Mouse (Mus musculus) kidney, embryonic 16.5 days (tissue): Measurements from ENCODE around the gene Zfp36. TPM values are rescaled to one million over a fixed set of nuclear protein-coding genes. Genes with fewer than 3 reads are reported as not detected.

ENCODE experiments used
- ATAC-seq: fragments of 200-750 bp; cut with Nextera tagmentation; 2 replicates; pipeline ENCODE4 v1.8.0; 2017; ENCODE audit warnings: moderate TSS enrichment; ENCODE audit not compliant: low FRiP score, low TSS enrichment
- H3K27ac ChIP-seq: fragments of 300-500 bp; sonication (generic); 2 replicates; pipeline ENCODE4 v1.5.1; 2014; ENCODE audit warnings: low read length
- H3K27me3 ChIP-seq: fragments of 300-500 bp; sonication (generic); 2 replicates; pipeline ENCODE4 v1.6.1; 2014; ENCODE audit warnings: low read length, control low read depth, mixed read lengths; ENCODE audit not compliant: insufficient read depth
- H3K36me3 ChIP-seq: fragments of 300-500 bp; sonication (generic); 2 replicates; pipeline ENCODE4 v1.6.1; 2014; ENCODE audit warnings: low read length, control low read depth, mixed read lengths; ENCODE audit not compliant: insufficient read depth
- H3K4me1 ChIP-seq: fragments of 300-500 bp; sonication (generic); 2 replicates; pipeline ENCODE4 v1.6.1; 2014; ENCODE audit warnings: low read length, control low read depth, mixed read lengths; ENCODE audit not compliant: insufficient read depth
- H3K4me2 ChIP-seq: fragments of 300-500 bp; sonication (generic); replicated peaks from 2 replicates; pipeline ENCODE4 v1.6.1; 2014; ENCODE audit warnings: low read depth, low read length
- H3K4me3 ChIP-seq: fragments of 300-500 bp; sonication (generic); 2 replicates; pipeline ENCODE4 v1.5.1; 2014; ENCODE audit warnings: mild to moderate bottlenecking, low read length
- H3K9ac ChIP-seq: fragments of 300-500 bp; sonication (generic); replicated peaks from 2 replicates; pipeline ENCODE4 v1.6.1; 2014; ENCODE audit warnings: low read length
- H3K9me3 ChIP-seq: fragments of 300-500 bp; sonication (generic); 2 replicates; pipeline ENCODE4 v1.6.1; 2016; ENCODE audit warnings: low read length, control low read depth
- WGBS: fragments of 180-500 bp; shearing (Covaris S2); extraction: QIAGEN DNeasy Blood & Tissue Kit; methylation state at CpG from one replicate; pipeline ENCODE4 v1.1.7; 2014; 5-methylcytosine and 5-hydroxymethylcytosine counted together
- polyA plus RNA-seq: library from polyadenylated mRNA; unstranded; fragments of >200 nt; fragmentation: Nextera tagmentation; extraction: Ambion mirVana; gene quantifications from 2 replicates; pipeline ENCODE4 v1.2.1, GENCODE M21; 2015

The Zfp36 gene
- polyA plus RNA-seq, 1 experiment from 2014 or later, result 16.1 TPM

DNA sequence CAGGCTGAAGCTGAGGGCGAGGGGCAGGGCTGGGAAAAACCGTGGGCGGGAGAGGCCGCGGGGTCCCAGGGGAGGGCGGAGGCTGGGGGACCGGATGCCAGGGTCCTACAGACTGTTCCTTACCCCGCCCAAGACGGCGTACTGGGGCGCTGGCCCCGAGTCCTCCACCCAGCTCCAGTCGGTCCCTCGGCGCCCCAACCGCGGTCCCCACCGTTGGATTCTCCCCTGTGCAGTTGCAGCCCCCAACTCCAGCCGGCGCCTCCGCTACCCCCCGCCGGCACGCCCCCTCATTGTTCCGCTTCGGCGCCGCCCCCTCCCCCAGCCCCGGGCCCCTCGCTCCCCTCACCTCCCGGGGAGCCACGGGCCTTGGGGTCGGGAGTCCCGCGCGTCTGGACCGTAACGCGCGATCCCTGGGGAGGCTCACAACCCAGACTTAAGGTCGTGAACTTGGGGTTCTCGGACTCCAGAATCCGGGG, 8.5 kb downstream of the Zfp36 start:
- no peaks in the 10 kb centered on the region for H3K9me3 ChIP-seq
- ATAC-seq, result peak; percentile 10
- H3K27ac ChIP-seq, result peak overlapping the region; percentile 97
- peak overlapping the region; percentile 92 for H3K4me3 ChIP-seq
- H3K36me3 ChIP-seq, result peaks cover 36% of the 10 kb centered on the region
- H3K9ac ChIP-seq, result peak overlapping the region; percentile 95
- H3K4me2 ChIP-seq, result peak overlapping the region; percentile 85
- under 1% methylated on average over 39 of the region's 43 CpGs for WGBS
- H3K4me1 ChIP-seq, result peaks cover 45% of the 10 kb centered on the region
- H3K27me3 ChIP-seq, result no peaks in the 10 kb centered on the region

DNA sequence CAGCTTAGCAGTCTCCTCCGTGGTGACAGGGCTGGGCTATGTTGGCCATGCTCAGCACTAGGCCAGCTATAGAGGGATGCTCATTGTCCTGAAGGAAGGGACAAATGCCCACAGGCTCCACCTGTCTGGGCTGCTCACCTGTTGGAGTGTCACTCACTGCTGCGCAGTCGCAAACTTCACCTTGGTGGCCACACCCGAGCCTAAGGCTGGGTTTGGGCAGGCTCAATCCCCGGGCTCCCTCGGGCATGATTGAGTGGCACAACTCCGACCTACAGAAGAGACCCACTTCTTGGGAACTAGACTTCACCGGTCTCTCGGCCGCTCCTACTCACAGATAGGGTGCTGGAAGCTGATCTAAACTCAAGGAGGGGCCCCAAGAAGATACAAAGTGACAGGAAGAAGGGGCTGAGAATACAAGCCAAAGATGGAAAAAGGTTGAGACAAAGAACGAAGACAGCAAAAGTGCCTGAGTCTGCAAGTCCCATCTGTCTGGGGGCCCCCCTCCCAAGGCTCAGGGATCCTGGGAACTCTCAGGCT, 9.0 kb downstream of the Zfp36 start:
- Histone ChIP-seq H3K27me3 (no peaks in the 10 kb centered on the region), H3K36me3 (peaks cover 38% of the 10 kb centered on the region), H3K4me3 (peak overlapping the region; percentile 92), H3K9me3 (no peaks in the 10 kb centered on the region), H3K4me1 (peaks cover 43% of the 10 kb centered on the region), H3K27ac (peak overlapping the region; percentile 97), H3K4me2 (peak overlapping the region; percentile 85), H3K9ac (peak overlapping the region; percentile 95)
- WGBS, result 2% methylated on average over 11 of the region's 11 CpGs
- no peak for ATAC-seq

- Histone ChIP-seq H3K4me3 (peak overlapping the region; percentile 92), H3K9ac (peak overlapping the region; percentile 95), H3K27ac (no peak overlapping the region), H3K27me3 (no peaks in the 10 kb centered on the region), H3K9me3 (no peaks in the 10 kb centered on the region), H3K4me2 (peak overlapping the region; percentile 85), H3K4me1 (peaks cover 36% of the 10 kb centered on the region), H3K36me3 (peaks cover 44% of the 10 kb centered on the region)
- 91% methylated on average over 14 of the region's 14 CpGs for WGBS
- ATAC-seq, result no peak
Measured at GRCm38 (mm10) chr7:28370051-28370450, 10.0 kb downstream of the Zfp36 start.

- no peaks in the 10 kb centered on the region for H3K9me3 ChIP-seq
- H3K27ac ChIP-seq, result no peak overlapping the region
- peaks cover 58% of the 10 kb centered on the region for H3K36me3 ChIP-seq
- H3K9ac ChIP-seq, result no peak overlapping the region
- WGBS, result 95% methylated on average over 16 of the region's 16 CpGs
- H3K4me2 ChIP-seq, result no peak overlapping the region
- no peak for ATAC-seq
- no peaks in the 10 kb centered on the region for H3K27me3 ChIP-seq
- H3K4me1 ChIP-seq, result peaks cover 21% of the 10 kb centered on the region
- no peak overlapping the region for H3K4me3 ChIP-seq
Measured at GRCm38 (mm10) chr7:28368276-28368920, 11.7 kb downstream of the Zfp36 start.

- H3K9ac ChIP-seq, result no peak overlapping the region
- WGBS, result 90% methylated on average over 16 of the region's 16 CpGs
- H3K9me3 ChIP-seq, result no peaks in the 10 kb centered on the region
- no peak for ATAC-seq
- peaks cover 21% of the 10 kb centered on the region for H3K4me1 ChIP-seq
- H3K4me2 ChIP-seq, result no peak overlapping the region
- H3K27ac ChIP-seq, result no peak overlapping the region
- H3K4me3 ChIP-seq, result no peak overlapping the region
- H3K36me3 ChIP-seq, result peaks cover 59% of the 10 kb centered on the region
- no peaks in the 10 kb centered on the region for H3K27me3 ChIP-seq
Measured at GRCm38 (mm10) chr7:28367663-28368275, 12.3 kb downstream of the Zfp36 start.

DNA sequence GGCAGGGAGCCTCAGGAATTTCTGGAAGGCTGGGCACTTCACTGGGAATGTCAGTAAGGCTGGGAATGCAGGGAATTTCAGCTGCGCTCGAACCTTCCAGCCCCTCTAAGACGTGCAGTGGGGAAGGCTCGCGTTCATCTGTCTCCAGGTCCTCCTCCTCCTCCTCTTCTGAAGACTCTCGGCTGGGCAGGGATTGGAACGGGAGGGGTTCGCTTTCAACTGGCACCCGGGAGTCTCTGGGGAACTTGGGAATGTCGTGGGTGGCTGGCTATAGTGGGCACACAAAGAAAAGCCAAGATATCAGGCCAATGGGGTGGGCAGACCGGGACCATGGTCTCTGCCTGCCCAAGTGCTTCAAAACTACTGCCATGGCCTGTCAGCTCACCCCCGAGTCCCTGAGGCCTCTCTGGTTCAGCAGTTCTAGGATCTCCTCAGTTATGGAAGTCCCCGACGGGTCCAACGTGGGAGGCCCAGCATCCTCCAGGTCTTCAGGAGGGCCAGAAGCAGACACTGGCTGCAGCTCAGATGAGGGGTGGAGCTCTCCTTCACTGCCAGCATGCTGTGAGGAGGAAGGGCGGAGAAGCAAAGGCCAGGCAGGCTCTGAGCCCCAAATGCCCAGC, 17.5 kb downstream of the Zfp36 start:
- 80% methylated on average over 16 of the region's 16 CpGs for WGBS
- H3K36me3 ChIP-seq, result peaks cover 71% of the 10 kb centered on the region
- no peak overlapping the region for H3K27ac ChIP-seq
- no peak overlapping the region for H3K4me2 ChIP-seq
- peaks cover 14% of the 10 kb centered on the region for H3K4me1 ChIP-seq
- H3K9ac ChIP-seq, result no peak overlapping the region
- H3K9me3 ChIP-seq, result no peaks in the 10 kb centered on the region
- H3K27me3 ChIP-seq, result no peaks in the 10 kb centered on the region
- H3K4me3 ChIP-seq, result no peak overlapping the region
- no peak for ATAC-seq

DNA sequence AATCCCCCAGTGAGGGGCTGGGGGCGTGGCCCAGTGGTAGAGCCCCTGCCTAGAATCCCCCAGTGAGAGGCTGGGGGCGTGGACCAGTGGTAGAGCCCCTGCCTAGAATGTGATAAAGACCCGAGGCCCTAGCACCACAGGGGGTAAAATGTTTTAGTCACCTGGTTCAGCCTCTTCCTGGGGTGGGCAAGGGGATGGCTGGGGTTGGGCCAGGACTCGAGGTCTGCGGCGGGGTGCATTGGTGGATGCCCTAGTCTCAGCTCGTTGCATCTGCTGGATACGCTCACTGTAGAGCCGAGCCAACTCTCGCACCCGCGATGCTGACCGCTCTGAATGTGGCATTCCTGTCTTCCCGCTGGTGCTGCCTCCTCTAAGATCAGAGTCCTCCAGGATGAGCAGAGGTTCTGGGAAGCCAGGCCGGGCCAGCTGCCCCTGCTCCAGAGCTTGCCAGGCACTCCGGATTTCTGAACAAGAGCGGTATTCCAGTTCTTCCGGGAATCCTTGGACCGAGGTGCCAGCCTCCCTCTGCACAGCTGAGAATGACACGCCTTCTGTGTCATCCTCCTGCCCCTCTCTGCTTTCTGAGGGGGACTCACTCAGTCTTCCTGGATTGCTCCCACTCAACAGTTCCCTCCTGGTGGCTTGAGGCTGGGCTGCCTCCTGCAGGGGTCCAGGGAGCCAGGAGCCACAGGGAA, 18.3 kb downstream of the Zfp36 start:
- H3K4me3 ChIP-seq, result no peak overlapping the region
- H3K4me1 ChIP-seq, result peaks cover 19% of the 10 kb centered on the region
- H3K27me3 ChIP-seq, result no peaks in the 10 kb centered on the region
- no peak for ATAC-seq
- H3K27ac ChIP-seq, result 0 out of 2 replicates have a peak overlapping the region, but pooled peaks have one; percentile 34
- no peak overlapping the region for H3K9ac ChIP-seq
- peaks cover 63% of the 10 kb centered on the region for H3K36me3 ChIP-seq
- H3K4me2 ChIP-seq, result no peak overlapping the region
- H3K9me3 ChIP-seq, result no peaks in the 10 kb centered on the region
- 91% methylated on average over 20 of the region's 20 CpGs for WGBS

GRCm38 (mm10) chr7:28360291-28360690, 19.8 kb downstream of the Zfp36 start:
- no peak overlapping the region for H3K9ac ChIP-seq
- no peaks in the 10 kb centered on the region for H3K9me3 ChIP-seq
- no peak overlapping the region for H3K4me2 ChIP-seq
- no peaks in the 10 kb centered on the region for H3K27me3 ChIP-seq
- WGBS, result 96% methylated on average over 6 of the region's 6 CpGs
- peaks cover 56% of the 10 kb centered on the region for H3K36me3 ChIP-seq
- ATAC-seq, result no peak
- H3K4me1 ChIP-seq, result peaks cover 19% of the 10 kb centered on the region
- no peak overlapping the region for H3K27ac ChIP-seq
- no peak overlapping the region for H3K4me3 ChIP-seq

- no peak for ATAC-seq
- Histone ChIP-seq H3K4me3 (no peak overlapping the region), H3K27ac (no peak overlapping the region), H3K4me2 (no peak overlapping the region), H3K4me1 (peaks cover 19% of the 10 kb centered on the region), H3K36me3 (peaks cover 51% of the 10 kb centered on the region), H3K9ac (no peak overlapping the region), H3K9me3 (no peaks in the 10 kb centered on the region), H3K27me3 (no peaks in the 10 kb centered on the region)
- WGBS, result 82% methylated on average over 10 of the region's 10 CpGs
Measured at GRCm38 (mm10) chr7:28359854-28360253, 20.2 kb downstream of the Zfp36 start.
